Mouse (Mus musculus) intestine, embryonic 16.5 days (tissue): ENCODE results near the gene Rin1. TPM values are rescaled to one million over a fixed set of nuclear protein-coding genes. Genes with fewer than 3 reads are reported as not detected.

Source experiments
- ATAC-seq: fragments of 200-750 bp; cut with Nextera tagmentation; 2 replicates; pipeline ENCODE4 v1.8.0; 2017; ENCODE audit warnings: moderate TSS enrichment, moderate library complexity
- H3K27ac ChIP-seq: fragments of 300-500 bp; sonication (generic); 2 replicates; pipeline ENCODE4 v1.5.1; 2014; ENCODE audit warnings: mild to moderate bottlenecking, low read length
- H3K27me3 ChIP-seq: fragments of 300-500 bp; sonication (generic); replicated peaks from 2 replicates; pipeline ENCODE4 v1.6.1; 2014; ENCODE audit warnings: low read length, control low read depth, mixed read lengths; ENCODE audit not compliant: control insufficient read depth, insufficient read depth
- H3K36me3 ChIP-seq: fragments of 300-500 bp; sonication (generic); 2 replicates; pipeline ENCODE4 v1.6.1; 2014; ENCODE audit warnings: low read length, control low read depth; ENCODE audit not compliant: control insufficient read depth, insufficient read depth
- H3K4me1 ChIP-seq: fragments of 300-500 bp; sonication (generic); 2 replicates; pipeline ENCODE4 v1.6.1; 2014; ENCODE audit warnings: low read length, control low read depth, mixed read lengths; ENCODE audit not compliant: control insufficient read depth, insufficient read depth
- H3K4me2 ChIP-seq: fragments of 300-500 bp; sonication (generic); 2 replicates; pipeline ENCODE4 v1.6.1; 2014; ENCODE audit warnings: low read depth, low read length, control low read depth
- H3K4me3 ChIP-seq: fragments of 300-500 bp; sonication (generic); 2 replicates; pipeline ENCODE4 v1.5.1; 2014; ENCODE audit warnings: mild to moderate bottlenecking, low read length
- H3K9ac ChIP-seq: fragments of 300-500 bp; sonication (generic); 2 replicates; pipeline ENCODE4 v1.6.1; 2014; ENCODE audit warnings: low read depth, low read length
- H3K9me3 ChIP-seq: fragments of 300-500 bp; sonication (generic); 2 replicates; pipeline ENCODE4 v1.6.1; 2016; ENCODE audit warnings: low read length, control low read depth; ENCODE audit not compliant: control insufficient read depth
- WGBS: fragments of 180-500 bp; shearing (Covaris S2); extraction: QIAGEN DNeasy Blood & Tissue Kit; methylation state at CpG from one replicate; pipeline ENCODE4 v1.1.7; 2014; 5-methylcytosine and 5-hydroxymethylcytosine counted together
- polyA plus RNA-seq: library from polyadenylated mRNA; unstranded; fragments of >200 nt; fragmentation: Nextera tagmentation; extraction: Ambion mirVana; gene quantifications from 2 replicates; pipeline ENCODE4 v1.2.1, GENCODE M21; 2015

Rin1 gene
- polyA plus RNA-seq, 1 experiment from 2014 or later: 2.8 TPM

DNA sequence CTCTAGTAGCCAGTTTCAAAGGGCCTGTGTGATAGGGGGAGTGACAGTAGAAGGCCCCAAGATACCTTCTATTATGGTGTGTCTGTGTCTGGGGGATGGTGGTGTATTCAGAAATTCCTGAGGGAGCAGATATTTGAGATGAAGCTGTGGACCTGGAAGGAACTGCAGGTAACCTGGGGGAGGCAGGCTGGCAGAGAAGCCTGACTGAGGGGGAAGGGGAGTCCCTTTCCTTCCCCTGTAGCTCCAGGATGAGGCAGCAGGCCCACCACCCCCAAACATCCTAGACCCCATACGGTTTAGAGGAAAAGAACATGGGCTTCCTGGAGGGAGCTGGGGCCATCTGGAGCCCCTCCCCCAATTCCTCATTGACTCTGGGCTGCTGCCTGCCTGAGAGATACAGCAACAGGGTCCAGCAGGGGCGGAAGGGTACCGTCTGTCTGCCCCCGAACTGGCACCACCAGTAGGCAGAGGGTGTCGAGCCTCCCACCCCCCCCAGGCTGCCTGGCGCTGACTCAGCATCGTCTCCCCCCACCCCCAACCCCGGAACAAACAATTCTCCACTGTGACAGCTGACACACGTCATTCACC lies 45.7 kb downstream of the Rin1 start:
- peaks cover 27% of the 10 kb centered on the region for H3K4me1 ChIP-seq
- WGBS: 14% methylated on average over 9 of the region's 9 CpGs
- H3K4me2 ChIP-seq: no peak overlapping the region
- no peaks in the 10 kb centered on the region for H3K9me3 ChIP-seq
- H3K4me3 ChIP-seq: no peak overlapping the region
- H3K27me3 ChIP-seq: no peaks in the 10 kb centered on the region
- H3K9ac ChIP-seq: peak overlapping the region; percentile 39; the same call in 1 of the 2 replicates
- ATAC-seq: no peak
- H3K27ac ChIP-seq: no peak overlapping the region
- peaks cover 8% of the 10 kb centered on the region for H3K36me3 ChIP-seq

DNA sequence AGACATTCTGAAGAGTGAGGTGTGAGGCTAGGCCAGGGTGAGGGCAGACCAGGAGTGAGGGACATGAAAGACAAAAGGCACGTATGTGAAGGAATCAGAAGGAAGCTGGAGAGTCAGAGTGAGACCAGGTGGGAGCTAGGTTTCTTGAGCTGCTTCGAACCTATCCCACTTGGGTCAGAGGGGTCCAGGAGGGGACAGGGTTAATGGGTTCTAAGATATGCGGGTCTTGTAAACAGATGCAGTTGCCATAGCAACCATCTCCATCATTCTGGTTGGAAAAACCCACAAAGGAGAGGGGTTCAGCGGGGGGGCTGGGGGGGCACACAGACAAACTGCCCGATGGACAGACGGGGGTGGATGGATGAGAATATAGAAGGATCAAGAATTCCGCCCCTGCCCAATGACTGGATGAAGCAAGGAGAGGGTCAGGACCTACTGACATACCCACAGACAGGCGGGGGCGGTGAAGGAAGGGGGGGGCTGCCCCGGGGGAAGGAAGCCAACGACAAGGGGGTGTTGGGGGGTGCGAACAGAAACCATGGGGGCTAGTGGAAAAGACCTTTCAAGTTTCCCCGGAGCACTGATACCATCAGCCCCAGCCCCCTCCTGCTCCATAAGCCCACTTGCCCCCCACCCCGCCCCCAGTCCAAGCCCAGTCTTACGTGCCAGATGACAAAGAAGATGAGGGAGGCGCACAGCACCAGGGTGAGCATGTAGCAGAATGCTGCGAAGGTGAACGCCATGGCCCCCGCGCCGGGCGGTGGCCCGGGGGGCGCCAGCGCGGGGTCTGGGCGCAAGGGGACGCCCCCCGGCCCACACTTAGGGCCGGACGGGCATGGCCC lies 47.5 kb downstream of the Rin1 start:
- Histone ChIP-seq H3K4me1 (peaks cover 27% of the 10 kb centered on the region), H3K27me3 (no peaks in the 10 kb centered on the region), H3K4me2 (peak overlapping the region; percentile 100), H3K36me3 (peaks cover 17% of the 10 kb centered on the region), H3K4me3 (peak overlapping the region; percentile 61), H3K27ac (no peak overlapping the region), H3K9ac (peak overlapping the region; percentile 78), H3K9me3 (no peaks in the 10 kb centered on the region)
- 4% methylated on average over 20 of the region's 31 CpGs for WGBS
- ATAC-seq: peak; percentile 6; the same call in 1 of the 2 replicates

DNA sequence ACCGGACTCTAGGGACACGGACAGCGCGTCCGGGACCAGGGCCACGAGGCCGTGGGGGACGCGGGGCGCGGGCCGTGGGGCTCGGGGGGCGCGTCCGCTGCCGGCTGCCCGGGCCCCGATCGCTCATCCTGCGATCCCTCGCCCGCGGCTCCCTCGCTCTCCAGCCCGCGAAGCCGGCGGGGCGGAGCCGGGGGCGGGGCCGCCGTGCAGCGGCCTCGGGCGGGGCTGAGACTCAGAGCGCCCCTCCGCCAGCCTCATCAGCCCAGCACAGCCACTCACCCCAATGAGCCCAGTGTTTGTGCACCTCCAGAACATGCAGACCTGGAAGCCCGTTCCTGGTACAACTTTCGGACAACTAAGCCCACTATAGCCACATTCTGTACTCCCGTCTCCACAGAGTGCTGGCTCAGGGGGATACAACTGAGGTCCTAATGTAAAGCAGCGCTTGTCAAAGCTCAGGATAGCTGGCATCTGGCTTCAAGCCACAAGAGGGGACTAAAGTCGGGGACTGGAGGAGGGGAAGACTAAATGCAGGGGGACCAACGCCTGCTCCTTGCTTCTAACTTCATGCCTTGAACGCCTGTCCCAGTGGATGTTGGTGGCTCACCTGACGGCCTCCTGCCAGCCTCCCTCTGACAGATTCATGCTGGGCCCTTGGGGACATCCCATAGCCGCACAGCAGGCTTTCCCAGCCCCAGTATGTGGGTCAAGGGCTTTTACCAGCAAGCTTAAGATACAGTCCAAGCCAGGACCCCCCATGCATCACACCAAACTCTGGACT lies 48.3 kb downstream of the Rin1 start, which contains the start of gene Cnih2:
Gene Cnih2 (minus strand): TSS at position 159 of the 781 bp plus-strand sequence.
- peak; percentile 70 for ATAC-seq
- WGBS: 5% methylated on average over 40 of the region's 48 CpGs
- Histone ChIP-seq H3K4me2 (peak within 1 kb of the TSS; percentile 100), H3K9me3 (no peaks in the 10 kb centered on the region), H3K4me1 (peaks cover 27% of the 10 kb centered on the region), H3K27me3 (no peaks in the 10 kb centered on the region), H3K4me3 (peak within 1 kb of the TSS; percentile 61), H3K27ac (no peak within 1 kb of the TSS), H3K36me3 (peaks cover 17% of the 10 kb centered on the region), H3K9ac (peak within 1 kb of the TSS; percentile 78)

DNA sequence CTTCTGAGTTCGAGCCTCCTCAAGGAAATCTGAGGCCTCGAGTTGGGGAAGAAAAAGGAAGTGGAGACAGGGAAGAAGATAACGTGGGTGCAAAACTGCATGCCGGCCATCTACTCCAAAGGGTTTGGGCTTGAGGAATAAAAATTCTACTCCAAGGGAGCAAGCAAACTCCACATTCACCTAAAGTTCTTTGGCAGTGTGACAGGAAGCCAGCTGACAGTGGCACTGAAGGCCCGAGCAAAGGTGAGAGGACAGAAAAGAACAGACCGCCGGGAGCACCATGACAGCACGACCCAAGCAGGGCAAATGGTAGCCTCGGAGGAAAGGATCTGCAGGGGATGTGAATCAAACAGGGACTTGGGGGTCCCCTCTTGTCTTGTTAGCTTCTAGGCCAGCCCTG lies 55.8 kb downstream of the Rin1 start:
- Histone ChIP-seq H3K9me3 (no peaks in the 10 kb centered on the region), H3K36me3 (peaks cover 14% of the 10 kb centered on the region), H3K9ac (peak overlapping the region; percentile 95), H3K4me2 (peak overlapping the region; percentile 88), H3K27ac (peak overlapping the region; percentile 91), H3K27me3 (no peaks in the 10 kb centered on the region), H3K4me1 (peaks cover 20% of the 10 kb centered on the region), H3K4me3 (peak overlapping the region; percentile 85)
- no peak for ATAC-seq
- WGBS: 7% methylated on average over 9 of the region's 9 CpGs

Other genes with a start within 250 kb of the Rin1 start
- 29.4 and 30.1 TPM in 2 replicates for gene Gm21992, start 238.9 kb upstream of the Rin1 start, polyA plus RNA-seq
- 73.1 and 77.0 TPM in 2 replicates for gene Rbm14, start 238.8 kb upstream of the Rin1 start, polyA plus RNA-seq
- 61.4 and 65.8 TPM in 2 replicates for gene Ccs, start 211.1 kb upstream of the Rin1 start, polyA plus RNA-seq
- gene Ccdc87, start 211.1 kb upstream of the Rin1 start, polyA plus RNA-seq: 0.06 TPM in 1 of 2 replicates, not detected in the other
- gene Ctsf, start 195.4 kb upstream of the Rin1 start, polyA plus RNA-seq: 24.0 and 26.3 TPM in 2 replicates
- 1.1 and 1.3 TPM in 2 replicates for gene Actn3, start 172.6 kb upstream of the Rin1 start, polyA plus RNA-seq
- 10.9 and 11.1 TPM in 2 replicates for gene Zdhhc24, start 171.8 kb upstream of the Rin1 start, polyA plus RNA-seq
- 2.4 and 2.8 TPM in 2 replicates for gene Bbs1, start 143.9 kb upstream of the Rin1 start, polyA plus RNA-seq
- gene Dpp3, start 122.2 kb upstream of the Rin1 start, polyA plus RNA-seq: 137 and 138 TPM in 2 replicates
- gene Peli3, start 107.4 kb upstream of the Rin1 start, polyA plus RNA-seq: 1.3 and 1.6 TPM in 2 replicates
- gene Mrpl11, start 88.3 kb upstream of the Rin1 start, polyA plus RNA-seq: 88.1 and 98.2 TPM in 2 replicates
- gene Npas4, start 60.2 kb upstream of the Rin1 start, polyA plus RNA-seq: 0.13 and 0.22 TPM in 2 replicates
- 4.5 and 5.4 TPM in 2 replicates for gene Slc29a2, start 26.6 kb upstream of the Rin1 start, polyA plus RNA-seq
- gene B4gat1, start 11.7 kb upstream of the Rin1 start, polyA plus RNA-seq: 34.2 and 39.3 TPM in 2 replicates
- 0.92 and 1.5 TPM in 2 replicates for gene AC124502.3, start 11.6 kb upstream of the Rin1 start, polyA plus RNA-seq
- 43.7 and 44.1 TPM in 2 replicates for gene Brms1, start 9.1 kb upstream of the Rin1 start, polyA plus RNA-seq
- gene Cd248, start 17.6 kb downstream of the Rin1 start, polyA plus RNA-seq: 42.8 and 49.6 TPM in 2 replicates
- gene Tmem151a, start 35.0 kb downstream of the Rin1 start, polyA plus RNA-seq: 4.7 and 5.1 TPM in 2 replicates
- gene Yif1a, start 38.1 kb downstream of the Rin1 start, polyA plus RNA-seq: 155 and 176 TPM in 2 replicates
- gene Cnih2, start 48.0 kb downstream of the Rin1 start, polyA plus RNA-seq: 8.1 and 8.3 TPM in 2 replicates
- 241 and 244 TPM in 2 replicates for gene Rab1b, start 56.6 kb downstream of the Rin1 start, polyA plus RNA-seq
- gene Klc2, start 68.1 kb downstream of the Rin1 start, polyA plus RNA-seq: 12.7 and 13.6 TPM in 2 replicates
- gene Pacs1, start 222.6 kb downstream of the Rin1 start, polyA plus RNA-seq: 11.4 and 13.8 TPM in 2 replicates
- gene Sf3b2, start 245.0 kb downstream of the Rin1 start, polyA plus RNA-seq: 265 and 280 TPM in 2 replicates
- gene Gal3st3, start 247.8 kb downstream of the Rin1 start, polyA plus RNA-seq: 1.5 and 1.9 TPM in 2 replicates